Mouse (Mus musculus) neural tube, embryonic 11.5 days (tissue): ENCODE results near the gene Atp23. TPM values are rescaled to one million over a fixed set of nuclear protein-coding genes. Genes with fewer than 3 reads are reported as not detected.

Experiments
- ATAC-seq: fragments of 200-750 bp; cut with Nextera tagmentation; 2 replicates; pipeline ENCODE4 v1.8.0; 2017; ENCODE audit warnings: moderate number of reproducible peaks, mild to moderate bottlenecking, moderate TSS enrichment, moderate library complexity; ENCODE audit not compliant: insufficient read depth, low FRiP score, low TSS enrichment
- DNase-seq: peaks from one replicate; pipeline ENCODE4 v3.0.0-alpha.2; 2015; ENCODE audit warnings: low spot score
- H3K27ac ChIP-seq: fragments of 300-500 bp; sonication (generic); 2 replicates; pipeline ENCODE4 v1.5.1; 2014; ENCODE audit warnings: low read depth, mild to moderate bottlenecking, low read length
- H3K27me3 ChIP-seq: fragments of 300-500 bp; sonication (generic); 2 replicates; pipeline ENCODE4 v1.6.1; 2014; ENCODE audit warnings: mild to moderate bottlenecking, low read length, mixed read lengths; ENCODE audit not compliant: control insufficient read depth, insufficient read depth
- H3K36me3 ChIP-seq: fragments of 300-500 bp; sonication (generic); 2 replicates; pipeline ENCODE4 v1.6.1; 2014; ENCODE audit warnings: mild to moderate bottlenecking, low read length, moderate library complexity, mixed read lengths; ENCODE audit not compliant: control insufficient read depth, insufficient read depth
- H3K4me1 ChIP-seq: fragments of 300-500 bp; sonication (generic); 2 replicates; pipeline ENCODE4 v1.6.1; 2014; ENCODE audit warnings: low read length, mixed read lengths; ENCODE audit not compliant: control insufficient read depth, insufficient read depth
- H3K4me2 ChIP-seq: fragments of 300-500 bp; sonication (generic); 2 replicates; pipeline ENCODE4 v1.6.1; 2014; ENCODE audit warnings: low read depth, mild to moderate bottlenecking, moderate library complexity
- H3K4me3 ChIP-seq: fragments of 300-500 bp; sonication (generic); 2 replicates; pipeline ENCODE4 v1.5.1; 2014; ENCODE audit warnings: low read depth, low read length
- H3K9ac ChIP-seq: fragments of 300-500 bp; sonication (generic); 2 replicates; pipeline ENCODE4 v1.6.1; 2014; ENCODE audit warnings: mild to moderate bottlenecking, low read length
- H3K9me3 ChIP-seq: fragments of 300-500 bp; sonication (generic); 2 replicates; pipeline ENCODE4 v1.6.1; 2016; ENCODE audit warnings: low read length; ENCODE audit not compliant: control insufficient read depth
- WGBS: fragments of 180-500 bp; shearing (Covaris S2); extraction: QIAGEN DNeasy Blood & Tissue Kit; methylation state at CpG from one replicate; pipeline ENCODE4 v1.1.7; 2014; 5-methylcytosine and 5-hydroxymethylcytosine counted together
- polyA plus RNA-seq: library from polyadenylated mRNA; unstranded; fragments of >200 nt; fragmentation: Nextera tagmentation; extraction: Ambion mirVana; gene quantifications from 2 replicates; pipeline ENCODE4 v1.2.1, GENCODE M21; 2014

Gene Atp23
- polyA plus RNA-seq, 1 experiment from 2014 or later: 14.6 TPM

DNA sequence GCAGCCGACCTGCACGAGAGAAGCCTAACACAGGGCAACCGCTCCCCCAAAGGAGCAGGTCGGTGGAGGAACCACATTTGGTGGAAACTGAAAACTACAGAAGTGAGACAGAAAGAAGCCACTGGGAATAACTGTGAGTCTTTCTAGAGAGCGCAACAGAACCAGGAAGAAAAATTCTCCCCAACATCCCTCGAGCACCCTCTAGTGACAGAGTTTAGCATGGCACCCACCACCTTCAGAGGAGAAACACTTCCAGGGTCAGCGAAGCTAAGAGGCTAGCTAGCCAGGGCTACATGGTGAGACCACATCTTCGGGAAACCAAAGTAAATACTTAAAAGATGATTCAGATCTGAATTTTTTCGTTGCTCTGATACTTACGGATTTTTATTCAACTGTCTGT is 47.9 kb downstream of the Atp23 start:
- H3K9me3 ChIP-seq: no peaks in the 10 kb centered on the region
- ATAC-seq (no peak), DNase-seq (no peak)
- no peak overlapping the region for H3K4me2 ChIP-seq
- H3K4me1 ChIP-seq: no peaks in the 10 kb centered on the region
- 82% methylated on average over 10 of the region's 10 CpGs for WGBS
- H3K27me3 ChIP-seq: no peaks in the 10 kb centered on the region
- H3K9ac ChIP-seq: no peak overlapping the region
- H3K36me3 ChIP-seq: no peaks in the 10 kb centered on the region
- no peak overlapping the region for H3K27ac ChIP-seq
- H3K4me3 ChIP-seq: no peak overlapping the region

GRCm38 (mm10) chr10:126845309-126845911 is 55.7 kb downstream of the Atp23 start:
- H3K27me3 ChIP-seq: no peaks in the 10 kb centered on the region
- ATAC-seq: peak; percentile 54; the same call in 1 of the 2 replicates
- no peak overlapping the region for H3K4me3 ChIP-seq
- H3K4me1 ChIP-seq: 0 out of 2 replicates have a peak, but pooled peaks cover 3% of the 10 kb centered on the region
- no peak overlapping the region for H3K9ac ChIP-seq
- no peaks in the 10 kb centered on the region for H3K9me3 ChIP-seq
- H3K36me3 ChIP-seq: no peaks in the 10 kb centered on the region
- peak overlapping the region; percentile 1; the same call in 1 of the 2 replicates for H3K4me2 ChIP-seq
- no peak overlapping the region for H3K27ac ChIP-seq
- DNase-seq: peak; percentile 46
- 27% methylated on average over 10 of the region's 10 CpGs for WGBS

DNA sequence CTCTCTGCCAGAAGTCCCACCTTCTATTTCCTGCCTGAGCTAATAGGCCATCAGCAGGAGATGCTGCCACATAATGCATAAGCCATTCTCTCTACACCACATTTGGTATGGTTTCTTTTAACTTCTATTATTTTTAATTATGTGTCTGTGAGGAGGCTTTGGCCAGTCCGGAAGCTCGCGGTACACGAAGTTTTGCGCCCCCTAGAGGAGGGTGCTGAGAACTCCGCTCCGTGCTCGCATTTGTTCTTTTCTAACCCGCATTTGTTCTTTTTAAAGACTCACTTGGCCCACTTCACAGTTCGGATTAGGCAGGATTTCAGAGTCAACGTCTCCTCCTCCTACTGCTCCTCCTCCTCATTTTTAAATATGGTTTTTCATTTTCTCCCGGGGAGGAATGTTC is 56.5 kb downstream of the Atp23 start:
- ATAC-seq: peak; percentile 46; the same call in 1 of the 2 replicates
- 36% methylated on average over 12 of the region's 12 CpGs for WGBS

DNA sequence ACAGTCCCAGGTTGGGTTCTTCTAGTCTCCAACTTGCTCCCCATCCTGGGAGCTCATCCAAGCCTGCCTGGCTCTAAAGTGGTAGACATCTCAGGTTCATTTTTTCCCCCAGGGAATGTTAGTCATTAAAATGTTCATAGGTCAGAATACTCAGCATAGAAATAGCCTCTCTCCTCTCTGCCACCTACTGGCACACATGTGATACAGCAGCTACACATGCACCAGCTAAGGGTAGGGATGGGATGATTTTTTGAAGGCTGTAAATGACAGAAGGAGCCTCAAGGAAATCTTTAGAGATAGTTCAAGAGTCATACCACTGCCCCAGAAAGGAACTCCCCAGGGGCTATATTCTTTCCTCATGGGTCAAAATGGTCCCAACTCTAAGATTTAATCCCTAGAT is 60.9 kb downstream of the Atp23 start:
- no peak overlapping the region for H3K9ac ChIP-seq
- H3K9me3 ChIP-seq: no peaks in the 10 kb centered on the region
- ATAC-seq: no peak
- H3K4me1 ChIP-seq: 0 out of 2 replicates have a peak, but pooled peaks cover under 1% of the 10 kb centered on the region
- DNase-seq: no peak
- H3K27ac ChIP-seq: no peak overlapping the region
- no peak overlapping the region for H3K4me2 ChIP-seq
- H3K4me3 ChIP-seq: no peak overlapping the region
- no peaks in the 10 kb centered on the region for H3K27me3 ChIP-seq
- H3K36me3 ChIP-seq: no peaks in the 10 kb centered on the region

More for the DNA sequence above, 56.5 kb downstream of the Atp23 start:
- no peaks in the 10 kb centered on the region for H3K36me3 ChIP-seq
- peak; percentile 40 for DNase-seq
- no peak overlapping the region for H3K4me3 ChIP-seq
- no peak overlapping the region for H3K4me2 ChIP-seq
- H3K27ac ChIP-seq: no peak overlapping the region
- no peak overlapping the region for H3K9ac ChIP-seq
- no peaks in the 10 kb centered on the region for H3K9me3 ChIP-seq
- H3K4me1 ChIP-seq: 0 out of 2 replicates have a peak, but pooled peaks cover 3% of the 10 kb centered on the region
- no peaks in the 10 kb centered on the region for H3K27me3 ChIP-seq

DNA sequence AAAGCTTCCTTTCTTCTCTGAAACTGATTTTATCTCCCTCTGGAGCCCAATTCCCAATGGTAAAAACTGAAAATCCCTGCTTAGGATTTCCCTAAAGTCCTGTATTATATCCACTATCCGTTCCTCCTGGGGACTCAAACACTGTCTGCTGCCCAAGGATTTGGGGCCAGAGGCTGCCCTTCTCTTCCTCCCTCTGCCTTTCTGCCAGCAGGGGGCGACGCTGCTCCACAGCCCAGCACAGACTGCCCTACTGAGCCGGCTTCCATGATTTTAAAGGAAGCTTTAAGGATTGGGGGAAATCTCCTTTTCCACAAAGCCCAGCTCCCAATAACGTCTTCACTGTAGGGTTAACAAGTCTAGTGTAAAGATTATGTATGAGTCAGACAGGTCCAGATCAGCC is 68.1 kb downstream of the Atp23 start:
- DNase-seq (no peak), ATAC-seq (no peak)
- Histone ChIP-seq H3K27me3 (no peaks in the 10 kb centered on the region), H3K4me2 (no peak overlapping the region), H3K9me3 (no peaks in the 10 kb centered on the region), H3K4me1 (no peaks in the 10 kb centered on the region), H3K36me3 (no peaks in the 10 kb centered on the region), H3K9ac (no peak overlapping the region), H3K4me3 (no peak overlapping the region), H3K27ac (no peak overlapping the region)
- WGBS: 40% methylated on average over 5 of the region's 5 CpGs

GRCm38 (mm10) chr10:126831329-126831728 is 69.8 kb downstream of the Atp23 start:
- ATAC-seq (no peak), DNase-seq (no peak)
- no peak overlapping the region for H3K4me2 ChIP-seq
- H3K9ac ChIP-seq: no peak overlapping the region
- WGBS: 91% methylated on average over 5 of the region's 5 CpGs
- H3K9me3 ChIP-seq: no peaks in the 10 kb centered on the region
- H3K4me1 ChIP-seq: no peaks in the 10 kb centered on the region
- H3K27ac ChIP-seq: no peak overlapping the region
- no peak overlapping the region for H3K4me3 ChIP-seq
- H3K36me3 ChIP-seq: no peaks in the 10 kb centered on the region
- H3K27me3 ChIP-seq: no peaks in the 10 kb centered on the region

- no peaks in the 10 kb centered on the region for H3K27me3 ChIP-seq
- no peaks in the 10 kb centered on the region for H3K36me3 ChIP-seq
- no peaks in the 10 kb centered on the region for H3K9me3 ChIP-seq
- H3K4me2 ChIP-seq: no peak overlapping the region
- ATAC-seq (peak; percentile 17), DNase-seq (no peak)
- H3K9ac ChIP-seq: no peak overlapping the region
- no peak overlapping the region for H3K27ac ChIP-seq
- 77% methylated on average over 7 of the region's 7 CpGs for WGBS
- no peak overlapping the region for H3K4me3 ChIP-seq
- H3K4me1 ChIP-seq: no peaks in the 10 kb centered on the region
These were observed 72.5 kb downstream of the Atp23 start for GRCm38 (mm10) chr10:126828618-126829017.

DNA sequence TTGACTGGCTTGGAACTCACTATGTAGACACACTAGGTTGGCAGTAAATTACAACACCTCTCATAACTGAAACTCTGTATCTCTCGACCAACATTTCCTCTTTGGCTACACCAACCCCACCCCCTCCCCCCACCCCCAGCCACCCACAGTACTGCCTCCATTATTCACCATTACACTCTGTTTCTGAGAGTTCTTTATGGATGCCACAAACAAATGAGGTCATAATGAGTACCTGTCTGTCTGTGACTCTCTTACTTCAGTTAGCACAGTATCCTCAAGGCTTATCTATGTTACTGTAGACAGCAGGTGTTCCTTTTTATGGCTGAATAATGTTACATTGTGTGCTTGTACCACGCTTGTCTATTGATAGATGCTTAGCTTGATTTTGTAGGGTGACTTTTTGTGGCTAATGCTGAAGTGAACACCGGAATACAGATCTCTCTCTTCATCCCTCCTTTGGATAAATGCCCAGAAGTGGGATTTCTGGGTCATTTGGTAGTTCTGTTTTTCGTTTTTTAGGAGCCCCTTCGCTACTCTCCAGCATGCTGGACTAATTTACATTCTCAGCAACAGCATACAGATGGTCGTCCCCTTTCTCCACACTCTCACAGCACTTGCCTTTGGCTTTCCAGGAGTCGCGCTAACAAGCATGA is 73.1 kb downstream of the Atp23 start:
- Histone ChIP-seq H3K27ac (no peak overlapping the region), H3K4me3 (no peak overlapping the region), H3K4me2 (no peak overlapping the region), H3K9ac (no peak overlapping the region), H3K9me3 (no peaks in the 10 kb centered on the region), H3K4me1 (no peaks in the 10 kb centered on the region), H3K36me3 (no peaks in the 10 kb centered on the region), H3K27me3 (no peaks in the 10 kb centered on the region)
- WGBS: 61% methylated on average over 8 of the region's 8 CpGs
- ATAC-seq (peak; percentile 72), DNase-seq (no peak)

- DNase-seq (no peak), ATAC-seq (no peak)
- Histone ChIP-seq H3K4me2 (no peak overlapping the region), H3K4me3 (no peak overlapping the region), H3K9ac (no peak overlapping the region), H3K36me3 (no peaks in the 10 kb centered on the region), H3K9me3 (no peaks in the 10 kb centered on the region), H3K27me3 (no peaks in the 10 kb centered on the region), H3K4me1 (no peaks in the 10 kb centered on the region), H3K27ac (no peak overlapping the region)
- 94% methylated on average over 6 of the region's 6 CpGs for WGBS
These were observed 74.2 kb downstream of the Atp23 start for GRCm38 (mm10) chr10:126826982-126827381.
